Mouse (Mus musculus): ENCODE measurements around the gene Cbr4. TPM values are rescaled to one million over a fixed set of nuclear protein-coding genes. Genes with fewer than 3 reads are reported as not detected.
A peak's percentile ranks its signal among the peaks of the same experiment; 100 is the strongest.

The Cbr4 gene
- polyA plus RNA-seq, 1 experiment from 2014 or later = 33.3 TPM

DNA sequence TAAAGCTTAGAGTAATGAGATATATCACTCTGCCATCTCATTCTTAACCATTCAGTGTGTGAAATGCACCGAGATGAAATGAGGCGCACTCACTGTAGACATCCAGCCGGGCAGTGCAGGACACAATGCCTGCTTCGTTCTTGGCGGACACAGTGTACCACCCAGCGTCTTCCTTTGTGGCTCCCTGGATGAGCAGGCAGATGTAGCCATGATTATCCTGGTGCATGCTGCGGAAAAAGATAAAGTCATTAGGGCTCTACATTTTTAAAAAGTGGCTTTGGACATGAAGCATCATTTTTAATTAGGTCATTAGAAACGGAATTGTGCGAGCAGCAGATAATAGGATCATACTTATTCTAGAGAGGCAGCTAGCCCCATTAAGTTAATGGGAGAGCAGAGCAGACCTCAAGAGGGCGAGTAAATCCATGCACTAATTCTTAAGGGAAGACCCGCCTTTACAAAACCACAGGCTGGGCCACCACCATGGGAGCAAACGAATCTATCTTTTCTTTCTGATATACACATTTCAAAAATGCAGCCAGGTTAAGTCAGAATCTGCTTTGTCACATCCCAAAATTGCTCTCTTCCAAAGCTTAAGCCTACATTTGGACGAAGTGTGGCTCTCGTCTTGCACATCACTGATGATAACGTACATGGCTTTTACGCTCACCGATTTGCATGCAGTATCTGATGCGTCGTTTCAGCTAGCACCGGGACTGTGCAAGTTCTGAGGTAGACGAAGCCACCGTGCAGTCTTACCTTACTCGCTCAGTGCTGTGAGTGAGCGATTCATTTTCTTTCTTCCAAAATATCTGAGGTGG is 27.8 kb downstream of the Cbr4 start:
- H3K4me2 ChIP-seq (ENCODE audit: low read depth, low read length) = no peak overlapping the region
- 94% methylated on average over 24 of the region's 24 CpGs for WGBS
- no peaks in the 10 kb centered on the region for H3K4me1 ChIP-seq (replicated peaks; ENCODE audit: control insufficient read depth, insufficient read depth, low read length)
- H3K27ac ChIP-seq (ENCODE audit: low read length) = no peak overlapping the region
- ATAC-seq (ENCODE audit: low read depth) = no peak
- no peak overlapping the region for H3K4me3 ChIP-seq (ENCODE audit: low read length)
- H3K9me3 ChIP-seq (ENCODE audit: control insufficient read depth, low read length) = no peaks in the 10 kb centered on the region
- peaks cover 25% of the 10 kb centered on the region for H3K36me3 ChIP-seq (ENCODE audit: control insufficient read depth, insufficient read depth, low read length)
- no peaks in the 10 kb centered on the region for H3K27me3 ChIP-seq (ENCODE audit: control insufficient read depth, insufficient read depth, low read depth, low read length)
- no peak overlapping the region for H3K9ac ChIP-seq (ENCODE audit: low read length)

DNA sequence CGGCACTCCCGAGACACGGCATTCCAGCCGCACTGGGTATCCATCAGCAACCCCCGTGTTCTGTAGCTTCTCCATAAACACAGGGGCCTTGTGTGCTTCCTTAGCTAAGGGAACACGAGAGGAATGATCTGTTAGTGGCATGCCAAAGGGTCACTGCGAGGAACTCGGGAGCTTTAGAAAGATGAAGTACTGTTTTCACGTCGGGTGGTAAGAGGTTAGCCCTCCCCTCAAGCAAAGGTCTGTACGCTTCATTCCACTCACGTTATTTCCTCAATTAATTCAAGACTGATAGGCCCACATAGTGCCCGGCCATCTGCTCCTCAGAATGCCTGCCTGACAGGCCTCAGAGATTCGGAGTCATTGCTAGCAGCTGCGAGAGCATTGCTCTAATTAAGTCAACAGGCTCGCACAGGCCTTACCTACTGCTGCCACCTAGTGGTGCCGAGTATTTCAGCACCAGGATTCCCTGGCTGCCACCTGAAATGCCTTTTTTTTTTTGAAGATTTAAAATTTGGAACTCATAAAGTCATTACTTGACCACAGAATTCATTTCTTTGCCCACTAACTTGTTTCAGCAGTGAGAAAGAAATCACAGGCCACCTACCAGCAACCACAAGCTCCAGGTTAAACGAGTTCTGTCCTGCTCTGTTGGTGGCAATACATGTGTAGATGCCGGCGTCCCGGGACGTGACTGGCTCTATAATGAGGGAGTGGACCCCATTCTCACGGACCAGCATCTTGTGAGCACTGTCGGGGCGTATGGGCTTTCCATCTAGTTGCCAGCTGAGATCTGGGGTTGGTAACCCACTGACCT is 28.6 kb downstream of the Cbr4 start:
- Histone ChIP-seq H3K27me3 (ENCODE audit: control insufficient read depth, insufficient read depth, low read depth, low read length) (no peaks in the 10 kb centered on the region), H3K4me3 (ENCODE audit: low read length) (no peak overlapping the region), H3K36me3 (ENCODE audit: control insufficient read depth, insufficient read depth, low read length) (peaks cover 20% of the 10 kb centered on the region), H3K4me1 (replicated peaks; ENCODE audit: control insufficient read depth, insufficient read depth, low read length) (no peaks in the 10 kb centered on the region), H3K4me2 (ENCODE audit: low read depth, low read length) (no peak overlapping the region), H3K9ac (ENCODE audit: low read length) (no peak overlapping the region), H3K9me3 (ENCODE audit: control insufficient read depth, low read length) (no peaks in the 10 kb centered on the region), H3K27ac (ENCODE audit: low read length) (no peak overlapping the region)
- 50% methylated on average over 25 of the region's 25 CpGs for WGBS
- ATAC-seq (ENCODE audit: low read depth) = no peak

DNA sequence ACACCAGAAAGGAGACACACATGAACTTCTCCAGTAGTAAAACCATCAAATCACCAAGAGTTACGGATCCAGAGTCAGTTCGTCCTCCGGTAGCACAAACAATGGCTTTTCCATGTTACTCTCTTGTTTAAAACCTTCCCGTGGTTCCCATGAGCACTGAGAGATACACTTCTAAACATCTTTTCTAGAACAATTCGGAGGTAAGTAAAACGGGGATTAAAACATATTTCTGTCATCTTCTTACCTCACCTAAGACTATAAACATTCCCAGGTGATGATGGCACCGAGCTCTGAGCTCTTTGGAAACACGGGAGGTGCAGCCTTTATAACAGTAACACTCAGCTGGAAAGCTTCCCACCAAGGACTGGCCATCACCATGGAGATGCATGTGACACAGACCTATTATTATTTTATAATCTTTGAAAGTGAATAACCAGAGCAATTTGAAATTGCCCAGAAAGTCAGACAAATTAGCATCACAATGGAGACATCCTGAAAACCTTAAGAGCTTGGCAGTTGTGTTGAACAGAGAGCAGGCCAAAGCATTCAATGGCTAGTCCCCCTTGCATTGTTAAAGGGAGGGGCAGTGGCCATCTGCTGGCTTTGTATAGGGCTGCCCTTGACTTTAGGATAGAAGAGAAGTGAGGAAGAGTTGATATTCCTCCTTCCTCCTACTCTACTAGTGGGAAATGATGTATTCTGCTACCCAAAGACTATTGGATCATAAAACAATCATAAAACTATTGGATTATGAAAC is 29.4 kb downstream of the Cbr4 start:
- H3K27me3 ChIP-seq (ENCODE audit: control insufficient read depth, insufficient read depth, low read depth, low read length) = no peaks in the 10 kb centered on the region
- ATAC-seq (ENCODE audit: low read depth) = no peak
- H3K4me1 ChIP-seq (replicated peaks; ENCODE audit: control insufficient read depth, insufficient read depth, low read length) = no peaks in the 10 kb centered on the region
- no peaks in the 10 kb centered on the region for H3K9me3 ChIP-seq (ENCODE audit: control insufficient read depth, low read length)
- H3K4me3 ChIP-seq (ENCODE audit: low read length) = no peak overlapping the region
- peaks cover 20% of the 10 kb centered on the region for H3K36me3 ChIP-seq (ENCODE audit: control insufficient read depth, insufficient read depth, low read length)
- no peak overlapping the region for H3K4me2 ChIP-seq (ENCODE audit: low read depth, low read length)
- no peak overlapping the region for H3K9ac ChIP-seq (ENCODE audit: low read length)
- WGBS = 78% methylated on average over 8 of the region's 8 CpGs
- H3K27ac ChIP-seq (ENCODE audit: low read length) = no peak overlapping the region

DNA sequence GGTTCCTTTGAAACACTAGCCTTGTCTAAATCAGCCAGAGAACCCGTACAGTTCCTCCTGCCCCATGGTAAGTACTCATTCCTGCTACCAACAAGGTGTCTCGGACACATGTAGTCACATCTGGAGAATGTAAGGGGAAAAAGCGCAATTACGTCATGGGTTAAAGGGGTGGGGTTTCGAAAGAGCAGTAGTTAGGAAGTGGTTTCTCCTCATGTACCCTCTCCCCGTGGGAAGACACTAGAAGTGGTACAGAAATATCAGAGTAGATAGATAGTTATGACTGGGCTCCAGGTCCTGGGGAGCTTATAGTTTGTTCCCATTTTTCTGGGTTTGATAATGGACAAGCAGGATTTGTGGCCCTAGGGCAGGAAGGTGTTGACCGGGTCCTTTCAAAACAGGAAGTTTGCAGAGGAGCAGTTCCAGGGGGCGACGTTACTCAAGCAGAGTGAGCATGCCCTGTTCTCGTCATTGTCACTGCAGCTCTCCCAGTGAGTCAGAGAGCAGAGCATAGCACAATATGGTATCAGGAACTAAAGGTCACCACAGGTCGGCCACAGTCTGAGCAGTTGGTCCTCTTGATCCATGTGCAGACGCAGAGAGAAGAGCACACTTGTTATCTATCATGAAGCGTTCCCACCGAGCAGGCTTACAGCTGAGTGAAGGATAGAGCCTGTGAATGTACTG is 30.1 kb downstream of the Cbr4 start:
- WGBS = 65% methylated on average over 14 of the region's 14 CpGs
- peaks cover 18% of the 10 kb centered on the region for H3K36me3 ChIP-seq (ENCODE audit: control insufficient read depth, insufficient read depth, low read length)
- H3K27me3 ChIP-seq (ENCODE audit: control insufficient read depth, insufficient read depth, low read depth, low read length) = no peaks in the 10 kb centered on the region
- H3K9me3 ChIP-seq (ENCODE audit: control insufficient read depth, low read length) = no peaks in the 10 kb centered on the region
- ATAC-seq (ENCODE audit: low read depth) = no peak
- H3K27ac ChIP-seq (ENCODE audit: low read length) = no peak overlapping the region
- H3K9ac ChIP-seq (ENCODE audit: low read length) = no peak overlapping the region
- no peaks in the 10 kb centered on the region for H3K4me1 ChIP-seq (replicated peaks; ENCODE audit: control insufficient read depth, insufficient read depth, low read length)
- no peak overlapping the region for H3K4me3 ChIP-seq (ENCODE audit: low read length)
- H3K4me2 ChIP-seq (ENCODE audit: low read depth, low read length) = no peak overlapping the region

DNA sequence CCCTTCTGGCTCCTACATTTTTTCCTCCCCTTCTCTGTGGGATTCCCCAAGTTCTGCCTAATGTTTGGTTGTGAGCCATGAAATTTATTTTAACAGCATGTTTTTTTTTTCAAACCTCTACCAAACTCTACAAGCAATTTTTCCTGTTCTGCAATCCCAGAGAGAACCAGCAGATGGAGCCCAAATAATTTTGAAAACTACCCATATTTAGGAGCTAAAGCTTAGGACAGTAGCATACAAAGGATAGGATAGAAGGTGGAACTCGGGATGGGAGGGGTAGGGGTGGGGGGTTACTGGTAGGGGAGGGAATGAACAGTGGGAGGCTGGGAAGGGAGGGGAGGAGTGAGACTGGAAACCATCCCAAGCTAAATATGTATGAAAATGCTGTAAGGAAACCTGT is 34.6 kb downstream of the Cbr4 start:
- WGBS = 4% methylated on average over 1 of the region's 1 CpGs
- Histone ChIP-seq H3K36me3 (ENCODE audit: control insufficient read depth, insufficient read depth, low read length) (peaks cover 21% of the 10 kb centered on the region), H3K4me3 (ENCODE audit: low read length) (no peak overlapping the region), H3K9ac (ENCODE audit: low read length) (no peak overlapping the region), H3K27ac (ENCODE audit: low read length) (no peak overlapping the region), H3K9me3 (ENCODE audit: control insufficient read depth, low read length) (no peaks in the 10 kb centered on the region), H3K27me3 (ENCODE audit: control insufficient read depth, insufficient read depth, low read depth, low read length) (no peaks in the 10 kb centered on the region), H3K4me2 (ENCODE audit: low read depth, low read length) (no peak overlapping the region), H3K4me1 (replicated peaks; ENCODE audit: control insufficient read depth, insufficient read depth, low read length) (no peaks in the 10 kb centered on the region)
- ATAC-seq (ENCODE audit: low read depth) = no peak

DNA sequence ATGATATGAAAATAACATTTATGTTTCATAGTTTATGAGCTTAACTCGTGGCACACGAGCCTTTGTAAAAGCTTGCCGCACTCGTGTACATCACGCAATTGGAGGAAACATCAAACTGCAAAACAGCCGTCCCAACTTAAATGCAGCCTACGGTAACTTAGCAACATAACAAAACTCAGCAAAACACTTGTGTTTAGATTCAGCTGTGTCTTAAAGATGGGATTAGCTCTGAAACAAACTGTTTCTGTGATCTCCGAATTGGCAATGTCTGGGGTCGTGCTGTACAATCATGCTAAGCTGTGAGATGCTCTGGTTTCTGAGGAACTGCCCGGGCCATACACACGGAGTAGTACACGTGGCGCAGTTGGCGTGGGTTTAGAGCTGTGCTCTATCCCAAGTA is 39.5 kb downstream of the Cbr4 start:
- Histone ChIP-seq H3K9ac (ENCODE audit: low read length) (no peak overlapping the region), H3K4me1 (replicated peaks; ENCODE audit: control insufficient read depth, insufficient read depth, low read length) (peaks cover 2% of the 10 kb centered on the region; the same call in 1 of the 2 replicates), H3K27me3 (ENCODE audit: control insufficient read depth, insufficient read depth, low read depth, low read length) (no peaks in the 10 kb centered on the region), H3K36me3 (ENCODE audit: control insufficient read depth, insufficient read depth, low read length) (peaks cover 30% of the 10 kb centered on the region), H3K4me3 (ENCODE audit: low read length) (no peak overlapping the region), H3K27ac (ENCODE audit: low read length) (no peak overlapping the region), H3K9me3 (ENCODE audit: control insufficient read depth, low read length) (no peaks in the 10 kb centered on the region), H3K4me2 (ENCODE audit: low read depth, low read length) (no peak overlapping the region)
- ATAC-seq (ENCODE audit: low read depth) = no peak
- 80% methylated on average over 14 of the region's 14 CpGs for WGBS

DNA sequence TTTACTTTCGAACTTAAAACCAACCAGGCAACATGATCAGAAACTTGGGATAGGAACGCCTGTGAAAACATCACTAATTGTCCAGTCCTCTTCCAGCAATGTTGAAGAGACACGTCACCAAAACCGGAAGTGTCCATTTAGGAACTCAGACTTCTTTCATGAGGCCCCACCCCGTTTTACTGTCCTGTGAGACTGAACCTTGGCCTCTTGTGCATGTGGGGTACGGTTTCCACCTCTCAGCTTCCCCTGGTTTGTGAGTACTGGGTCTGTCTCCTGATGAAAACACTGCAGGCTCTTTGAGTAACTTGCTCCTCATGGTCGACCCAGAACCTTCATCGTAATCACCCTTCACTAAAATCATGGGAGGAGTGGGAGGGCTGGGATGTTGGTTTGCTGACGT is 40.7 kb downstream of the Cbr4 start:
- Histone ChIP-seq H3K4me1 (replicated peaks; ENCODE audit: control insufficient read depth, insufficient read depth, low read length) (peaks cover 2% of the 10 kb centered on the region; the same call in 1 of the 2 replicates), H3K27ac (ENCODE audit: low read length) (no peak overlapping the region), H3K9ac (ENCODE audit: low read length) (no peak overlapping the region), H3K9me3 (ENCODE audit: control insufficient read depth, low read length) (no peaks in the 10 kb centered on the region), H3K36me3 (ENCODE audit: control insufficient read depth, insufficient read depth, low read length) (peaks cover 28% of the 10 kb centered on the region), H3K4me3 (ENCODE audit: low read length) (no peak overlapping the region), H3K4me2 (ENCODE audit: low read depth, low read length) (no peak overlapping the region), H3K27me3 (ENCODE audit: control insufficient read depth, insufficient read depth, low read depth, low read length) (no peaks in the 10 kb centered on the region)
- 86% methylated on average over 9 of the region's 9 CpGs for WGBS
- ATAC-seq (ENCODE audit: low read depth) = no peak

DNA sequence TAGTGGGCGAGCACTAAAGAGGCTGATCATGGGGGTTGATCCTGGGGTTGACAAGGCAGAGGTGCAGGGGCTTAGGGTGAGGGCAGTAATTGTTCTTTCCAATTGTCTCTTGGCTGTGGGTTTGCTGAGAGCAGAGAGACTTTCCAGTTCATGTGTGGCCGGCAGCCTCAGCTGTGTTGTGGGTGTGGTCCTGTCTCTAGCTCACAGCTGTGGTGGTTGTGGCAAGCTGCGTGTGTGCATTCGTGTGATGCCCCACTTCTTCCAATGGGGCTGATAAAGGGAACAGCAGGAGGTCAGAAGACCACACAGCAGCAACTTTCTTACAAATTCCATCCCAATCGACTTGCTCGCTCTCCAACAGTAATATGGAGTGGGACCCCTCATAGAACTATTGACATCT is 41.1 kb downstream of the Cbr4 start:
- peaks cover 2% of the 10 kb centered on the region; the same call in 1 of the 2 replicates for H3K4me1 ChIP-seq (replicated peaks; ENCODE audit: control insufficient read depth, insufficient read depth, low read length)
- H3K27me3 ChIP-seq (ENCODE audit: control insufficient read depth, insufficient read depth, low read depth, low read length) = no peaks in the 10 kb centered on the region
- WGBS = 71% methylated on average over 6 of the region's 6 CpGs
- H3K4me2 ChIP-seq (ENCODE audit: low read depth, low read length) = no peak overlapping the region
- H3K9ac ChIP-seq (ENCODE audit: low read length) = no peak overlapping the region
- peaks cover 31% of the 10 kb centered on the region for H3K36me3 ChIP-seq (ENCODE audit: control insufficient read depth, insufficient read depth, low read length)
- no peak overlapping the region for H3K27ac ChIP-seq (ENCODE audit: low read length)
- H3K4me3 ChIP-seq (ENCODE audit: low read length) = no peak overlapping the region
- ATAC-seq (ENCODE audit: low read depth) = peak; percentile 26; the same call in 1 of the 2 replicates
- no peaks in the 10 kb centered on the region for H3K9me3 ChIP-seq (ENCODE audit: control insufficient read depth, low read length)
